Mouse (Mus musculus) skeletal muscle tissue, adult 2 months (tissue): ENCODE measurements around the gene Myoc.
A peak's percentile ranks its signal among the peaks of the same experiment; 100 is the strongest.
"Not testable (repeated sequence)": the region's sequence is repeated elsewhere in the genome, so short reads cannot be mapped to it uniquely, and the experiment has no call there.

Experiments used
- DNase-seq: peaks from one replicate; pipeline ENCODE4 v3.0.0-alpha.2; 2012; ENCODE audit warnings: low read depth, low spot score

Gene Myoc

GRCm38 (mm10) chr1:162639051-162639750 lies at the start of gene Myoc:
Gene Myoc, plus strand, starts transcription at chr1:162639155.
- peak; percentile 61 for DNase-seq

- no peak for DNase-seq
These were observed 49.5 kb upstream of the Myoc start for GRCm38 (mm10) chr1:162589443-162589842.

- no peak for DNase-seq
These were observed 48.4 kb upstream of the Myoc start for GRCm38 (mm10) chr1:162590415-162590997.

GRCm38 (mm10) chr1:162597379-162598102 lies 41.4 kb upstream of the Myoc start:
- no peak for DNase-seq

GRCm38 (mm10) chr1:162599617-162600016 lies 39.3 kb upstream of the Myoc start:
- DNase-seq = no peak

- DNase-seq = no peak
These were observed 37.7 kb upstream of the Myoc start for GRCm38 (mm10) chr1:162601288-162601687.

- no peak for DNase-seq
These were observed 30.8 kb upstream of the Myoc start for GRCm38 (mm10) chr1:162608127-162608526.

- DNase-seq = no peak
These were observed 29.2 kb upstream of the Myoc start for GRCm38 (mm10) chr1:162609633-162610250.

- DNase-seq = no peak
These were observed 27.8 kb upstream of the Myoc start for GRCm38 (mm10) chr1:162611191-162611590.

- no peak for DNase-seq
These were observed 23.4 kb upstream of the Myoc start for GRCm38 (mm10) chr1:162615511-162615910.

- DNase-seq = no peak
These were observed 18.5 kb upstream of the Myoc start for GRCm38 (mm10) chr1:162620487-162620886.

- DNase-seq = no peak
These were observed 15.1 kb upstream of the Myoc start for GRCm38 (mm10) chr1:162623895-162624294.

GRCm38 (mm10) chr1:162625229-162625628 lies 13.7 kb upstream of the Myoc start:
- DNase-seq = peak; percentile 40

- not testable (repeated sequence) for DNase-seq
These were observed 11.1 kb upstream of the Myoc start for GRCm38 (mm10) chr1:162627821-162628220.

GRCm38 (mm10) chr1:162628326-162628725 lies 10.6 kb upstream of the Myoc start:
- DNase-seq = not testable (repeated sequence)

- DNase-seq = peak; percentile 88
These were observed 3.5 kb upstream of the Myoc start for GRCm38 (mm10) chr1:162635291-162635931.

- no peak for DNase-seq
These were observed 2.4 kb upstream of the Myoc start for GRCm38 (mm10) chr1:162636516-162636915.

GRCm38 (mm10) chr1:162638535-162638934 lies 420 bp upstream of the Myoc start:
- DNase-seq = no peak

GRCm38 (mm10) chr1:162639861-162640260 lies 906 bp downstream of the Myoc start:
- DNase-seq = no peak

- no peak for DNase-seq
These were observed 3.6 kb downstream of the Myoc start for GRCm38 (mm10) chr1:162642591-162642990.

GRCm38 (mm10) chr1:162643752-162644151 lies 4.8 kb downstream of the Myoc start:
- peak; percentile 93 for DNase-seq
